In genomic region chr19:49675931-49676330, GRCm38 (mm10) we compare ENCODE assay signal across 17 mouse cellular contexts.
"Had no signal": no experiment of that assay in that cellular context is flagged by ENCODE, and none has a peak within 500 bp of the region (broad histone marks: within the 10 kb centered on the region; RNA-seq: fewer than 3 reads in every experiment).

No protein-coding gene starts in this region.

- ATAC-seq: liver, postnatal 0 days; lung, postnatal 0 days; midbrain, embryonic 15.5 days had no signal

- DNase-seq: liver, postnatal 0 days; lung, adult 2 months; lung, postnatal 14 days; lung, postnatal 36 days; right cerebral cortex, postnatal 14 days; thymus, adult 2 months; thymus, postnatal 25 days; thymus, postnatal 4 days had no signal

- H3K4me1 ChIP-seq: liver, embryonic 15.5 days; lung, embryonic 15.5 days; megakaryocyte, embryonic 14.5 days; midbrain, embryonic 15.5 days; neural tube, embryonic 12.5 days; stomach, embryonic 15.5 days had no signal

- H3K4me3 ChIP-seq: liver, embryonic 15.5 days; lung, embryonic 15.5 days; megakaryocyte, embryonic 14.5 days; midbrain, embryonic 15.5 days; neural tube, embryonic 12.5 days; stomach, embryonic 15.5 days had no signal

- H3K4me2 ChIP-seq: liver, embryonic 15.5 days; lung, embryonic 15.5 days; midbrain, embryonic 15.5 days; neural tube, embryonic 12.5 days; stomach, embryonic 15.5 days had no signal

- H3K36me3 ChIP-seq: liver, embryonic 15.5 days; lung, embryonic 15.5 days; midbrain, embryonic 15.5 days; neural tube, embryonic 12.5 days; stomach, embryonic 15.5 days had no signal

- H3K9ac ChIP-seq: liver, embryonic 15.5 days; liver, postnatal 0 days; lung, embryonic 15.5 days; midbrain, embryonic 15.5 days; neural tube, embryonic 12.5 days; stomach, embryonic 15.5 days had no signal

- H3K27ac ChIP-seq: liver, embryonic 15.5 days; lung, embryonic 15.5 days; macrophage; midbrain, embryonic 15.5 days; neural tube, embryonic 12.5 days; stomach, embryonic 15.5 days; stomach, postnatal 0 days had no signal

- H3K27me3 ChIP-seq: liver, embryonic 15.5 days; lung, embryonic 15.5 days; megakaryocyte, embryonic 14.5 days; midbrain, embryonic 15.5 days; neural tube, embryonic 12.5 days; stomach, embryonic 15.5 days had no signal

- H3K9me3 ChIP-seq: liver, embryonic 15.5 days; lung, embryonic 15.5 days; midbrain, embryonic 15.5 days; neural tube, embryonic 12.5 days; stomach, embryonic 15.5 days had no signal
